Mouse (Mus musculus) left cerebral cortex, adult 18-20 months (tissue): Measurements from ENCODE around the gene Chchd4. TPM values are rescaled to one million over a fixed set of nuclear protein-coding genes. Genes with fewer than 3 reads are reported as not detected.
"Not testable (repeated sequence)": the region's sequence is repeated elsewhere in the genome, so short reads cannot be mapped to it uniquely, and the experiment has no call there.

Source experiments
- DNase-seq, 2 experiments: peaks; one replicate each; pipeline ENCODE4 v3.0.0; 2021 to 2022; ENCODE audit warnings: low spot score in 2 of 2, mixed read lengths in 1 of 2
- total RNA-seq, 2 experiments: library from RNA; stranded (reverse); gene quantifications; 2 replicates each; pipeline ENCODE4 v1.2.3; 2021

Gene Chchd4
- total RNA-seq, 2 experiments from 2014 or later: 21.3 to 22.2 TPM

GRCm38 (mm10) chr6:91474441-91475190 lies 1.3 kb upstream of the Chchd4 start:
- peak; percentile 24 to 47 for DNase-seq

- DNase-seq: no peak
Measured at GRCm38 (mm10) chr6:91473805-91474440, 577 bp upstream of the Chchd4 start.

GRCm38 (mm10) chr6:91472319-91472718 lies 1.0 kb downstream of the Chchd4 start:
- no peak for DNase-seq

DNA sequence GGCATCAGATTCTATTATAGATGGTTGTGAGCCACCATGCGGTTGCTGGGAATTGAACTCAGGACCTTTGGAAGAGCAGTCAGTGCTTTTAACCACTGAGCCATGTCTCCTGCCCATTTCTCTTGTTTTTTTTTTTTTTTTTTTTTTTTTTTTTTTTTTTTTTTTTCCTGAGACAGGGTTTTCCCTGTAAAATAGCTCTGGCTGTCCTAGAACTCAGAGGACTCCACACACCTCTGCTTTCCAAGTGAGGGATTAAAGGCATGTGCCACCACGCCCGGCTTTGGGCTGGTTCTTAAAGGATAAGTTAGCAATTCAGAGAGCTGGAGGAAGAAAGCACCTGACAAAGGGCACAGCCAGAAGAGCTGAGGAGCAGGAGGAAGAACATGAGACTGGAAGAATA lies 1.9 kb downstream of the Chchd4 start:
- DNase-seq: not testable (repeated sequence)

GRCm38 (mm10) chr6:91470712-91471111 lies 2.6 kb downstream of the Chchd4 start:
- no peak for DNase-seq

- no peak for DNase-seq
Measured at GRCm38 (mm10) chr6:91467106-91467505, 6.2 kb downstream of the Chchd4 start.

GRCm38 (mm10) chr6:91465756-91466155 lies 7.6 kb downstream of the Chchd4 start:
- no peak for DNase-seq

GRCm38 (mm10) chr6:91459471-91459870 lies 13.9 kb downstream of the Chchd4 start:
- no peak for DNase-seq

GRCm38 (mm10) chr6:91454546-91454945 lies 18.8 kb downstream of the Chchd4 start:
- no peak for DNase-seq

DNA sequence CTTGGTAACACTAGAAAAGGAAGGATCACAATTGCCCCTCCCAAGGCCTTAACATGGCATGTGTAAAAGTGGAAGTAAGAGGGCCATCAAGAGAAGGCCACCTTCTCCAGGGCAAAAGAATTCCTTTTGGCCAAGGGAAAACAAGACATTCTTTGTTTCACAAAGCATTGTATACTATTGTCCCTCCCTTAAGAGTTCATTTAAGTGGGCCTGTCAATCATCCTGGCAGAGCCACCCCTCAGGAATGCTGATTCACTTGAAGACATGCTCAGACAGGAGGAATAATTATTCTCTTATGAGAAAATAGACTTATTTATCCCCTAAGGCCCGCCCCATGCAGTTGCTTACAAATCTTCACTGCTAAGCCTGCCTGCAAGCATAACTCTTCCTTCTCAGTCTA lies 21.3 kb downstream of the Chchd4 start:
- DNase-seq: no peak

GRCm38 (mm10) chr6:91449472-91450225 lies 23.7 kb downstream of the Chchd4 start:
- DNase-seq: no peak

- no peak for DNase-seq
Measured at GRCm38 (mm10) chr6:91445316-91445715, 28.0 kb downstream of the Chchd4 start.

- no peak for DNase-seq
Measured at GRCm38 (mm10) chr6:91441145-91441662, 32.1 kb downstream of the Chchd4 start.

DNA sequence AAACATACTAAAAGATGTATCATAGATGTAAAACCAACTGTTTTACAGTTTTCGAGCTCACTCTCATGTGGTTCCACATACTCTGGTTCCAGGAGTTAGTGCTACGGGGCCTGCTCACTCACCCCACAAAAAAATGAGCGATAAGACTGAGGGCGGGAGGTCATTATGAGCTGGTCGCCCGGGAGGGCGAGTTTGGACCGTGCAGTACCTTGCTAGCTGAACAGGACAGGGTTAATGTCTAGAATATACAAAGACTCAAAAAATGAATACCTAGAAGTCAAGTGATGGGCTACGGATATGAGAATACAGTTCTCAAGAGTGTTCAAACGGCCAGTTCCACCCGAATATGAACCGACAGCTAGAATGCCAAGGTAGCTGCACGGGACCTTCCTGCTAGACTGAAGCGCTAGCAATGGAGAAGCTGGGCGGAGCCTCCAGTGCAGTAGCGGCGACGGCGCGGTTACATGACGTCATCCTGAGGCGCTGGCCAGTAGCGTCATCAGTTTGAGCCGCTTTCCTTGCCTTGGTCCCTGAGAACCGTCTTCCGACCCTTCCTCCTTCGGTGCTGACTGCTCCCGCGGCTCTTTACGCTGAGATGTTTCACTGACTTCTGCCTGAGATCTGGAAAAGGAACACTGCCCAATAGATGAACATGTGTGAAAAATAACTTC lies 32.7 kb downstream of the Chchd4 start:
- peak; percentile 98 for DNase-seq

DNA sequence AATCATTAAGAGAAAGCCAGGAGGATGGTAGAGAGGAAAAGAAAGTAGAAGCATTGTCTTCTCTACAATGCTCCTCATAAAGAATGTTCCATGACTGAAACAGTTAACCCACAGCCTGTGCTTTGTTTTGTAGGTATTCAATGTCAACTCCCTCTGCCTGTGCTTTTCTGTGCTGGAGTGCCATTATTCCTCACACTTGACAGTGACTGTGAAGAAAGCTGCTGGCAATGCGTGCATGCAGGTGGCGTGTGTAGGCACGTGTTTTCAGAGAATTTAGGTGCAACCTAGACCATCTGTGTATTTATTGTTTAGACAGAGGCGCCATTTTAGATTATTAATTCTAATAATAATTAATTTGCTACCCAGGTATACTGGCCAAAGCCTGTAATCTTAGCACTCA lies 49.2 kb downstream of the Chchd4 start:
- no peak for DNase-seq

DNA sequence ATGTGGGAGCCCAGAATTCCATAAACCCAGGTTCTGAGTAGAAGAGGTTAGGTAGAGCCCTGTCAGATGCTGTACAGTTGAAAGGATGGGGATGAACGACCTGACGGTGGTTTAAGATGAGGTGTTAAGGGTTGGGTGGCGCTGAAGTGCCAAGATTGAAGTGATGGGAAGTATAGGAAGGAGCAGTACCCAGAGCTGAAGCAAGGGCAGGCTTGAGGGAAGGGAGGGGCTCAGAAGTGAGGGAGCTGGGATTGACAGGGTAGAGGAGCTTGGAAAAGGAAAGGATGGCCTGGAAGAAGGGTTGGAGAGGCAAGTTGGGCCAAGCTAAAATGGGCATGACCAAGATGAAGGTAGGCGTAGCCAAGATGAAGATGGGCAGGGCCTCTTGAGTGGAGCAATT lies 51.7 kb downstream of the Chchd4 start:
- no peak for DNase-seq

DNA sequence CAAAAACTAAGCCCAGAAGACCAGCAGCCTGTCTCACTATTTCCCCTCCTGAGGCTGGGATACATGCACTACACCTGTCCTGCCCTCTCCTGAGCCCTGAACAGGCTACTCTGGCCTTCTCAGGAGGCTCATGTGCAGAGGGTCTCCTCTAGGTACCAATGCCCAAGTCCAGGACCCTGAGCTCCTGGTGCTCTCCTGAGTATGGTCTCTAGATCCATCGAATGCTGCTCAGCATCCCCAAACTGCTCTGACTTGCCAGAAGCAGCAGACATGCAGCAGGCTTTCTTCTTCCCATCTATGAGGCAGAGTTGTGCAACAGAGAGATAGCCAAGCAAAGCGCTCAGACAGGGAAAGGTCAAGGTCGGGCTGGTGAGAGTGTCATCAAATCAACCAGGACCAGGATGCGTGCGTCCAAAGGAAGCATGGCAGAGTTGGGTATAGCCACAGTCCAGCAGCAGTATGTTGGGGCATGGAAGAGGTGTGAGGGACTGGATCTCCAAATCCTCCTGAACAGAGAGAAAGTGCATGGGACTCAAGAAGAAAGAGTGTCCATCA lies 56.0 kb downstream of the Chchd4 start:
- no peak for DNase-seq

GRCm38 (mm10) chr6:91416146-91416545 lies 57.2 kb downstream of the Chchd4 start:
- DNase-seq: no peak

GRCm38 (mm10) chr6:91414890-91415289 lies 58.5 kb downstream of the Chchd4 start:
- DNase-seq: peak; percentile 45 to 57
